Mouse (Mus musculus) embryonic fibroblast, embryonic 13.5 days (primary cell): ENCODE measurements around the gene Gm42906.

Source experiments
- CTCF ChIP-seq: IDR thresholded peaks from 2 replicates; pipeline ENCODE4 v1.5.1; 2011; ENCODE audit warnings: mild to moderate bottlenecking, control low read depth, low read length, moderate library complexity, borderline replicate concordance; ENCODE audit not compliant: insufficient read depth
- POLR2A ChIP-seq: IDR thresholded peaks from 2 replicates; pipeline ENCODE4 v1.6.1; 2011; ENCODE audit warnings: low read depth, mild to moderate bottlenecking, control low read depth, low read length, moderate library complexity

GRCm38 (mm10) chr5:151070896-151071295 lies 357.1 kb downstream of the Gm42906 start:
- TF ChIP-seq CTCF (no peak), POLR2A (no peak)
